Mouse (Mus musculus): ENCODE measurements around the gene Styx. TPM values are rescaled to one million over a fixed set of nuclear protein-coding genes. Genes with fewer than 3 reads are reported as not detected.
"Not testable (repeated sequence)": the region's sequence is repeated elsewhere in the genome, so short reads cannot be mapped to it uniquely, and the experiment has no call there.

The Styx gene
- polyA plus RNA-seq, 1 experiment from 2014 or later: 84.1 TPM

DNA sequence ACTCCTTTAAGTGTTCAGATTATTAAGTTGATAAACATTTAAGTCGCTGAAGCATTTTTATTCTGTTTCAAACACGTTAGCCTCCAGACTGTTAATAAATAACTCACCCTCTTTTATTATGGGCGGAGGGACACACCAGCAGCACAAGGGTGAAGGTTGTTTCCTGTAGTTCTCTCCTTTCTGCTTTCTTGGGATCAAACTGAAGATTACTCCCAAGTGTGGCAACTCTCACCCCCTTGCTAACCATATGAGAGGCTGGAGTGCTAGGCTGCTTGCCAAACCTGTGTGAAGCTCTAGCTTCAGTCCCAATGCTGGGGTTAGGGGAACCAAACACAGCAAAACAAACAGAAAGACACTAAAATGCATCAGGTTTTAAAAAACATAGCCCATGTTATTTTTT lies 27.9 kb downstream of the Styx start:
- Histone ChIP-seq H3K9me3 (no peaks in the 10 kb centered on the region), H3K36me3 (peaks cover 31% of the 10 kb centered on the region), H3K27ac (no peak overlapping the region), H3K9ac (no peak overlapping the region), H3K4me2 (no peak overlapping the region), H3K27me3 (no peaks in the 10 kb centered on the region), H3K4me3 (no peak overlapping the region), H3K4me1 (no peaks in the 10 kb centered on the region)
- WGBS: 93% methylated on average over 3 of the region's 3 CpGs
- no peak for ATAC-seq (ENCODE audit: insufficient number of reproducible peaks, insufficient read depth, low FRiP score, low TSS enrichment, low read depth)

DNA sequence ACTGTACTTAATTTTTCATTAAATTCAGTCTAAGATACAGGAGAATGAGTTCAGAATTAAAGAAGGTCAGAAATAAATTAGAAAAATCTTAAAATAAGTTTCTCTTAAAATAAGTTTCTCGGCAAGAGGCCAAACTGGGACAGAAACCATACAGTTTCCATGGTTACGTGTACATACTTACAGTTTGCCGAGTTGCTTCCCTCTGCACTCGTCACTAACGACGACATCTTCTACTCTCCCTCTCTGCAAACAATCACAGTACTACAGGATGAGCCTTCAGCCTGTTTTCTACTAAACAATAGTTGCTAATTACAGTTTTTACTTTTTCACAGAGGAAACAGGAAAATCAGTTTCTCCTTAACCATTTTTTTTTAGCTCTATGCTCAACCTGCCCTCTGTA lies 29.9 kb downstream of the Styx start:
- Histone ChIP-seq H3K4me2 (no peak overlapping the region), H3K4me1 (no peaks in the 10 kb centered on the region), H3K27ac (no peak overlapping the region), H3K9me3 (no peaks in the 10 kb centered on the region), H3K27me3 (no peaks in the 10 kb centered on the region), H3K9ac (no peak overlapping the region), H3K4me3 (no peak overlapping the region), H3K36me3 (peaks cover 31% of the 10 kb centered on the region)
- 81% methylated on average over 6 of the region's 6 CpGs for WGBS
- ATAC-seq (ENCODE audit: insufficient number of reproducible peaks, insufficient read depth, low FRiP score, low TSS enrichment, low read depth): no peak

DNA sequence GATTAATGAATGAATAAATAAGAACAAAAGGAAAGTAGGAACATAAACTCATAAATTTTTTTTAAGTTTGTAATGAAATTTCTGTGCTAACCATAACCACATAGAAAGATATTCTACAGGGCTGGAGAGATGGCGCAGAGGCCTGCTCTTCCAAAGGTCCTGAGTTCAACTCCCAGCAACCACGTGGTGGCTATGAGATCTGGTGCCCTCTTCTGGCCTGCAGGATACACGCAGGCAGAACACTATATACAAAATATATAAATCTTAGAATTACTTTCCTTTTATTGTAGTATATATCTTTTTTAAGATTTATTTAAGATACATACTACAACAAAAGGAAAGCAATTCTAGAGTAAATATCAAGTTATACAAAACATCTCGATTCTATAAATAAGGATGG lies 32.0 kb downstream of the Styx start:
- H3K4me3 ChIP-seq: no peak overlapping the region
- WGBS: 80% methylated on average over 4 of the region's 4 CpGs
- no peak for ATAC-seq (ENCODE audit: insufficient number of reproducible peaks, insufficient read depth, low FRiP score, low TSS enrichment, low read depth)
- no peak overlapping the region for H3K27ac ChIP-seq
- H3K9ac ChIP-seq: no peak overlapping the region
- H3K4me2 ChIP-seq: no peak overlapping the region
- peaks cover 31% of the 10 kb centered on the region for H3K36me3 ChIP-seq
- no peaks in the 10 kb centered on the region for H3K9me3 ChIP-seq
- H3K4me1 ChIP-seq: peaks cover 7% of the 10 kb centered on the region
- H3K27me3 ChIP-seq: no peaks in the 10 kb centered on the region

DNA sequence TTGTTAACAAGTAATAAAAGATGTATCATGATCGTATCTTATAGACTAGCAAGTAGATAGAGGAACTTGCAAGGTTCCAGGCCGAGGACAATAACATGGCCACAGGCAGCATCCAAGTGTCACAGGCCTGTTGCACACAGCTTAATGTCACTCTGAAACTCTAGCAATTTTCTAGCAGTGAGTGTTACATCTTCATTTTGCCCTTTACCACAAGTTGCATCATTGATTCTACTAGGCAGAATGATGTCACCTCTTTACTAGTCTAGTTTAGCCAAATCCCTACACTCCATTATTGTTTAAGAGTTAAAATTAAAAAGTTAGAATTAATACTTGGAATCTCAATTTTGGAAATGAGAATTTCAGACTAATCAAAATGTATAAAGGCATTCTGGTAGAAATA lies 34.7 kb downstream of the Styx start:
- no peak overlapping the region for H3K4me2 ChIP-seq
- ATAC-seq (ENCODE audit: insufficient number of reproducible peaks, insufficient read depth, low FRiP score, low TSS enrichment, low read depth): no peak
- H3K4me3 ChIP-seq: no peak overlapping the region
- WGBS: 86% methylated on average over 2 of the region's 2 CpGs
- peaks cover 7% of the 10 kb centered on the region for H3K4me1 ChIP-seq
- H3K27me3 ChIP-seq: no peaks in the 10 kb centered on the region
- no peak overlapping the region for H3K27ac ChIP-seq
- no peaks in the 10 kb centered on the region for H3K9me3 ChIP-seq
- no peak overlapping the region for H3K9ac ChIP-seq
- peaks cover 12% of the 10 kb centered on the region for H3K36me3 ChIP-seq

DNA sequence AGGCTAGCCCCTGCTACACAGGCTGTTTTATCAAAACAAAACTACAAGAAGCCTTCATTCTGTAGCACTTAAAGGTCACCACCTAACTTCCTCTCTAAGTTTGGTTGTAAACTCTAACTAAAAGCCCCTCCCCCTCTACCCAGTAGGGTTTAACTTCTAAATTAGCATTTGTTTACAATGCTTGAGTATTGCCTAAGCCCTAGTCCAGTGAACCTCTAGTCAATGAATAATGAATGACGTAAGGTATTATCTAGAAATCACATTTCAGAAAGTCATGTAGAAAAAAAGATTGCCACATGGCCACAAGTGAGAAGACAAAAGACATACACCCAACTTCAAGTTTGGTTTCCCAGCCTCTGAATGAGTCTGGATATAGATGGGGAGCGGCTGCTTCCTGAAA lies 36.6 kb downstream of the Styx start:
- H3K36me3 ChIP-seq: peaks cover 5% of the 10 kb centered on the region

DNA sequence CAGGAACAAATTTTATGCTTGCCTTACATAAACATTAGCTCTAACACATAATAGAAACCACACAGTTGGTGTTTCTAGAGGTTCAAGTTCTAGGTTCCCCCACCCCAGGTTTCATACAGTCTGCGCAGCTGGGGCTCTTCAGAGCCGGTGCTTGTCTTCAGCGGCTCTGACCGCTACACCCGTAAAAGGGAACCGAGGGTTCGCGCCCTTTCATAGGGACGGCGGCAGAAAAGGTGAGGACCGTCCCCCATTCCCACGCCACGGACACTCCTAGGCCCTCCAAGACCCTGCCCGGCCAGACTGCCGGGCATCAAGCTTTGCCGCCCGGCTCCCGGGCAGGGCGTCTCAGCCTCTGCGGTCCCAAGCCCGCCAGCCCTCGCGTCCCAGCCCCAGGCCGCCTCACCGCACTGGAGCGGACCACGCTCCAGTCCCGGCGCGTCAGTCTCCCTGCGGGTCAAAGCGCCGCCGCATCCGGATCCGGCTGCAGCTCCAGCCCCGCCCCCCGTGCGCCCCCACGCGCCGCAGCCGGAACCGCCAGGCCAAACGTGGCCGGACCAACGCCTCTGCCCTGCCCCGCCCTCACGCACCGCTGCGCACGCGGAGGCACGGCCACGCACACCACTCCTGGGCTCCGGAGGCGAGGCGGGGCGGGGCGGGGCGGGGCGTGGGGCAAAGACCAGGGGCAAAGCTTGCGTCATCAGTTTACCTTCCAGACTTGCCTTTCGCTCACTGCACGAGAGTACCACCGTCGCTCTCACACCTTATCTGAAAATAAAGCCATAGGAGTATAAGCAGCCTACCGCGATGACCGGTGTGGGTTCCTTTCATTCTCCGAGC lies 37.7 kb downstream of the Styx start:
- Histone ChIP-seq H3K36me3 (no peaks in the 10 kb centered on the region), H3K4me1 (peaks cover 7% of the 10 kb centered on the region), H3K4me2 (peak overlapping the region; percentile 75), H3K9ac (peak overlapping the region; percentile 91), H3K27ac (peak overlapping the region; percentile 84), H3K27me3 (no peaks in the 10 kb centered on the region), H3K4me3 (peak overlapping the region; percentile 80), H3K9me3 (no peaks in the 10 kb centered on the region)
- peak; percentile 96 for ATAC-seq (ENCODE audit: insufficient number of reproducible peaks, insufficient read depth, low FRiP score, low TSS enrichment, low read depth)
- WGBS: under 1% methylated on average over 70 of the region's 71 CpGs

More for the DNA sequence above, 36.6 kb downstream of the Styx start:
- no peak overlapping the region for H3K27ac ChIP-seq
- WGBS: 30% methylated on average over 2 of the region's 2 CpGs
- H3K27me3 ChIP-seq: no peaks in the 10 kb centered on the region
- H3K4me1 ChIP-seq: peaks cover 7% of the 10 kb centered on the region
- no peak for ATAC-seq (ENCODE audit: insufficient number of reproducible peaks, insufficient read depth, low FRiP score, low TSS enrichment, low read depth)
- H3K4me2 ChIP-seq: peak overlapping the region; percentile 75
- no peaks in the 10 kb centered on the region for H3K9me3 ChIP-seq
- H3K9ac ChIP-seq: no peak overlapping the region; the same call in 1 of the 2 replicates
- H3K4me3 ChIP-seq: peak overlapping the region; percentile 80

DNA sequence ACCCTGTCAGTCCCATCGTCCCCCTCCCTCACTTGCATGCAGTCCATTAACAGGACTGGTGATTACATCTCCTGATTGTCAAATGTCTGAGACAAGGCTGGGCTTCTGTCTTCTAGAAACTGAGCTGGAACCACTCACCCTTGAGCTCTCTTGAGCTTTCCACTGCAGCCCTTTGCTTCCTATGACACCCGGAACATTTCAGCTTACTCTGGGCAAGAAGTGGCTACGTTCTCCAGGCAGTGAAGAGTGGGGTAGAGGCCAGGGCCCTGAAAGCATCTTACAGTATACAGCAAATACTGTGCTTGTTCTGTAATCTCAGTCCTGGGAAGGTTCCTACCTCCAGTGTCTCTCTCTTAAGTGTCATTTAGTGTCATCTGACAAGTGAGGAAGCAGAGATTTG lies 38.3 kb downstream of the Styx start:
- ATAC-seq (ENCODE audit: insufficient number of reproducible peaks, insufficient read depth, low FRiP score, low TSS enrichment, low read depth): no peak
- H3K4me2 ChIP-seq: peak overlapping the region; percentile 75
- H3K9ac ChIP-seq: peak overlapping the region; percentile 91
- H3K36me3 ChIP-seq: no peaks in the 10 kb centered on the region
- 23% methylated on average over 3 of the region's 3 CpGs for WGBS
- peak overlapping the region; percentile 84 for H3K27ac ChIP-seq
- H3K4me3 ChIP-seq: peak overlapping the region; percentile 80
- H3K9me3 ChIP-seq: no peaks in the 10 kb centered on the region
- H3K27me3 ChIP-seq: no peaks in the 10 kb centered on the region
- peaks cover 7% of the 10 kb centered on the region for H3K4me1 ChIP-seq

DNA sequence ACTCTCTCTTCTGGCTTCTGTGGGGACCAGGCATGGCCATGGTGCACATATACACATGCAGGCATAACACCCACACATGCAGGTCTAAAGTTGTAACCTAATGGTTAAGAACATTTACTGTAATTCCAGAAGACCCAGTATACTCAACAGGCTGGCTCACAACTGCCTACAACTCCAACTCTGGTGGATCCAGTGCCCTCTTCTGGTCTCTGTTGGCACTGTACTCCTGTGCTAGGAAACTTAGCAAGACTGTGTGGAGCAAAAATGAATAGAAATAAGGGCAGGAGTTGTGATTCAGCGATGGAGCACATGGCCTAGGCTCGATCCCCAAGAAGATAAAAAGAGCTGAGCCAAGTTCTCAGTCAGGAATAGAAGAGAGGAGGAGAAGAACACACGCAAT lies 48.9 kb downstream of the Styx start:
- H3K27ac ChIP-seq: no peak overlapping the region
- H3K4me3 ChIP-seq: no peak overlapping the region
- WGBS: 76% methylated on average over 3 of the region's 3 CpGs
- H3K9ac ChIP-seq: no peak overlapping the region
- ATAC-seq (ENCODE audit: insufficient number of reproducible peaks, insufficient read depth, low FRiP score, low TSS enrichment, low read depth): no peak
- H3K36me3 ChIP-seq: no peaks in the 10 kb centered on the region
- no peak overlapping the region for H3K4me2 ChIP-seq
- no peaks in the 10 kb centered on the region for H3K27me3 ChIP-seq
- no peaks in the 10 kb centered on the region for H3K4me1 ChIP-seq
- H3K9me3 ChIP-seq: no peaks in the 10 kb centered on the region

DNA sequence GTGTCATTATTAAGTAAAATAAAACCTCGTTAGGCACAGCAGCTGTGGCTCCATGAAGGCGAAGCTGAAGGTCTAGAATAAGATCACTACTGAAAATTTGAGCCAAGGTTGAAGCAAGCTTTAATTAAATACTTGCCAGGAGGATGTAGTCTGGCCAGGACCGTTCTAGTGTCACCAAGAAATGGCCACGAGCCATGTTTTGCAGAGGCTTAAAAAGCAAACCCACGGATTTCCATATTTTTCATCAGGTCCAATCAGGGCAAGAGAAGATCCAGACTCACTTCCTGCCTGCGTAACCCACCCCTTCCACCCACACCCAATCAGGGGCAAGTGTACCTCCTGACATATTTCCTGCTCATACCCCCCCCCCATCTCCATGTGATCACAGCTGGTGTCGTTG lies 52.8 kb downstream of the Styx start:
- H3K4me3 ChIP-seq: no peak overlapping the region
- no peak overlapping the region for H3K4me2 ChIP-seq
- no peak overlapping the region for H3K27ac ChIP-seq
- H3K9ac ChIP-seq: no peak overlapping the region
- WGBS: 81% methylated on average over 7 of the region's 7 CpGs
- no peaks in the 10 kb centered on the region for H3K9me3 ChIP-seq
- no peaks in the 10 kb centered on the region for H3K4me1 ChIP-seq
- no peak for ATAC-seq (ENCODE audit: insufficient number of reproducible peaks, insufficient read depth, low FRiP score, low TSS enrichment, low read depth)
- H3K36me3 ChIP-seq: no peaks in the 10 kb centered on the region
- H3K27me3 ChIP-seq: no peaks in the 10 kb centered on the region

DNA sequence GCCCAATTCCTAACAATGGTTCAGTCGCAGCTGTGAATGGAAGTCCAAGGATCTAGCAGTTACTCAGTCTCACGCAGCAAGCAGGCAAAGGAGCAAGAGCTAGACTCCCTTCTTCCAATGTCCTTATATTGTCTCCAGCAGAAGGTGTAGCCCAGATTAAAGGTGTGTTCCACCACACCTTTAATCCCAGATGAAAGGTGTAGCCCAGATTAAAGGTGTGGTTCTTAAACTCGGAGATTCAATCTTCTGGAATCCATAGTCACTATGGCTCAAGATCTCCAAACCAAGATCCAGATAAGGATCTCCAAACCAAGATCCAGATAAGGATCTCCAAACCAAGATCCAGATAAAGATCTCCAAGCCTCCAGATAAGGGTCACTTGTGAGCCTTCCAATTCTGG lies 53.9 kb downstream of the Styx start, which contains the start of gene Gnpnat1:
Gene Gnpnat1, minus strand, starts transcription at position 101 of the 400 bp plus-strand sequence.
- 86% methylated on average over 2 of the region's 3 CpGs for WGBS
- H3K4me2 ChIP-seq; H3K27ac ChIP-seq; H3K36me3 ChIP-seq; ATAC-seq (ENCODE audit: insufficient number of reproducible peaks, insufficient read depth, low FRiP score, low TSS enrichment, low read depth); H3K9me3 ChIP-seq; H3K4me1 ChIP-seq; H3K4me3 ChIP-seq; H3K9ac ChIP-seq; H3K27me3 ChIP-seq: not testable (repeated sequence)

DNA sequence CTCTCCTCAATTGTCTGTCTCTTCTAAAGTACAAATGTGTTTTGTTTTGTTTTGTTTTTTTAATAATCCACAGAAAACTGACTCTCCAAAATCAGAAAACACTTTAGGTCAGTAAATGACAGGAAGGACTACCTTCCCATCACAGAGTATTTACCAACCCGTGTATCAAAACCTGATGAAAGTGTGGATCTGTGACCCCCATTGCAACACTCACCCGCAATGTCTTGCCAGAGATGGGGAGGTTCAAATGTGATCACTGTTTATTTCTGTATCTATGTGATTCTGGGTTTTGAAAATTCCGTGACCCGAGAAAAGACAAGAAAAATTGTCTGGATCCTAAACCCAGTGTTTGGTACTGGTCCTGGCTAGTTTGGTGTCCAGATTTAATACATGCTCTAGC lies 65.4 kb downstream of the Styx start:
- no peak overlapping the region for H3K27ac ChIP-seq
- H3K36me3 ChIP-seq: no peaks in the 10 kb centered on the region
- H3K9me3 ChIP-seq: no peaks in the 10 kb centered on the region
- WGBS: 87% methylated on average over 4 of the region's 4 CpGs
- no peaks in the 10 kb centered on the region for H3K4me1 ChIP-seq
- no peak overlapping the region for H3K4me2 ChIP-seq
- no peak for ATAC-seq (ENCODE audit: insufficient number of reproducible peaks, insufficient read depth, low FRiP score, low TSS enrichment, low read depth)
- no peaks in the 10 kb centered on the region for H3K27me3 ChIP-seq
- no peak overlapping the region for H3K9ac ChIP-seq
- H3K4me3 ChIP-seq: no peak overlapping the region

DNA sequence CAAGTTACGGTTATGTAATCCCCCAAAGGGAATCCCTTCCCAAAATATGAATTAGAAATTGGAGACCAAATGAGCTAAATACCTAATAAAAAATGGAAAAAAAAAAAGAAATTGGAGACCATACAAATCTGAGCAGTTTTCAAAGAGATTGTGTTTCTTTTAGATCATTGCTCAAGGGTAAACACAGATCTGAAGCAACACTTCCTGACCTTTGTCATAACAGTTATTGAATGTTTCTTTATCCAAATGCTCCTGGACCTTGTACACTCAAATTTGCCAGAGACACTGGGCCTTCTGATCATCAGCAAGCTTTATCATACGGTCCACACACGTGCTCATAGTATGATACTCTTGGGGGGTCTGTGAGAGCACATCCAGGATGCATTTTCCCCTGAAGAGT lies 67.7 kb downstream of the Styx start:
- Histone ChIP-seq H3K4me2 (no peak overlapping the region), H3K27ac (no peak overlapping the region), H3K27me3 (no peaks in the 10 kb centered on the region), H3K4me1 (no peaks in the 10 kb centered on the region), H3K9ac (no peak overlapping the region), H3K9me3 (no peaks in the 10 kb centered on the region), H3K36me3 (no peaks in the 10 kb centered on the region), H3K4me3 (no peak overlapping the region)
- 64% methylated on average over 3 of the region's 3 CpGs for WGBS
- no peak for ATAC-seq (ENCODE audit: insufficient number of reproducible peaks, insufficient read depth, low FRiP score, low TSS enrichment, low read depth)

Data from embryonic facial prominence, embryonic 13.5 days (tissue).